In the genomic region with DNA sequence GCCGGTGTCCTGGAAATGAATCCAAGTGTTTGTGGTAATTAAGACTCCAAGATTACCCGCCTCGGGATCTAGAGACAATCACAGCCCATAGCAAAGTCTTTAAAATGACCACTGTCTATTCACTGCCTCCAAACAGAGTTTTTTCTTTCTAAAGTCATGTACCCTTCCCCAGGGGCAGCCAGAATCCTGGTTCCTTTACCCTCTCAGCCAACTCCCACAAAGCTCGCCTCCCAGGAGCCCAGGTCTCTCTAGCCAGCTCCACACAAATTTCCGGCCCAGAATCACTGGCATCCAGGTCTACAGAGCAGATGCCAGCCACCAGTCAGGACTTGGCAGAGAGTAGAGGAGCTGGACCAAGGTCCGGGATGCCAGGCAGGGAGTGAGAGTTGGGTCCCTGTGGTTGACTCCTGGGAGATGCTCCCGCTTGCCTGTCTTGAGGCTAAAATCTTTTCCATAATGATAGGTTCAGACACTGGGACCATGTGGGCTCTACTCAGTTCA, we compare ENCODE assay signal across 22 mouse cellular contexts. TPM values are rescaled to one million over a fixed set of nuclear protein-coding genes. Genes with fewer than 3 reads are reported as not detected.
DNase-seq lines count a peak whose midpoint lies in the region; ATAC-seq lines count a peak whose summit lies in the region.
"Had no signal": no experiment of that assay in that cellular context is flagged by ENCODE, and none has a peak within 500 bp of the region (broad histone marks: within the 10 kb centered on the region; RNA-seq: fewer than 3 reads in every experiment).

No protein-coding gene starts in this region.

- peaks cover 8% of the 10 kb centered on the region for H3K4me1 ChIP-seq in hindbrain, embryonic 11.5 days (replicated peaks; ENCODE audit: control insufficient read depth, insufficient read depth, low read length)
- peaks cover 36% of the 10 kb centered on the region for H3K4me1 ChIP-seq in hindbrain, embryonic 10.5 days (replicated peaks)
- peaks cover 2% of the 10 kb centered on the region; the same call in 1 of the 2 replicates for H3K4me1 ChIP-seq in hindbrain, embryonic 16.5 days (ENCODE audit: control insufficient read depth, insufficient read depth, low read depth, low read length)
- H3K4me1 ChIP-seq in kidney, embryonic 16.5 days (ENCODE audit: insufficient read depth, low read length) = peaks cover 24% of the 10 kb centered on the region
- peaks cover 46% of the 10 kb centered on the region for H3K4me1 ChIP-seq in neural tube, embryonic 13.5 days (replicated peaks)
- H3K4me1 ChIP-seq in intestine, embryonic 15.5 days (replicated peaks) = peaks cover 10% of the 10 kb centered on the region; the same call in 1 of the 2 replicates
- H3K4me1 ChIP-seq: liver, embryonic 13.5 days had no signal

- 54% methylated on average over 7 of the region's 7 CpGs for WGBS in hindbrain, embryonic 11.5 days
- 59% methylated on average over 7 of the region's 7 CpGs for WGBS in hindbrain, embryonic 10.5 days
- WGBS in hindbrain, embryonic 16.5 days = 55% methylated on average over 7 of the region's 7 CpGs
- WGBS in kidney, embryonic 16.5 days = 35% methylated on average over 7 of the region's 7 CpGs
- WGBS in neural tube, embryonic 13.5 days = 33% methylated on average over 7 of the region's 7 CpGs
- 38% methylated on average over 7 of the region's 7 CpGs for WGBS in intestine, embryonic 15.5 days

- 0 out of 2 replicates have a peak overlapping the region, but pooled peaks have one; percentile 48 for H3K4me3 ChIP-seq in hindbrain, embryonic 11.5 days (ENCODE audit: low read depth, low read length)
- H3K4me3 ChIP-seq in hindbrain, embryonic 10.5 days = no peak overlapping the region
- peak overlapping the region; percentile 39 for H3K4me3 ChIP-seq in hindbrain, embryonic 16.5 days (ENCODE audit: low read length)
- H3K4me3 ChIP-seq in kidney, embryonic 16.5 days (ENCODE audit: low read length) = peak overlapping the region; percentile 73
- peak overlapping the region; percentile 56 for H3K4me3 ChIP-seq in neural tube, embryonic 13.5 days
- no peak overlapping the region for H3K4me3 ChIP-seq in intestine, embryonic 15.5 days (replicated peaks)
- H3K4me3 ChIP-seq: embryonic facial prominence, embryonic 12.5 days; heart, embryonic 10.5 days; liver, embryonic 13.5 days had no signal

- peak; percentile 18 for DNase-seq in hindbrain, embryonic 11.5 days (ENCODE audit: low spot score)
- no peak for DNase-seq in hindbrain, embryonic 10.5 days (ENCODE audit: low spot score)
- DNase-seq in frontal cortex, postnatal 14 days (ENCODE audit: low spot score in 2 of 2) = no peak
- no peak for DNase-seq in testis, postnatal 14 days (ENCODE audit: low spot score)
- DNase-seq: adrenal gland, adult 8-10 months; cerebellum, adult 18-20 months; cerebellum, postnatal 25 days; heart, postnatal 4 days; liver, embryonic 13.5 days; lung, adult 2 months; midbrain, embryonic 14.5 days; thymus, postnatal 14 days had no signal

- ATAC-seq in hindbrain, embryonic 11.5 days (ENCODE audit: low FRiP score) = no peak
- ATAC-seq in hindbrain, embryonic 16.5 days = no peak
- no peak for ATAC-seq in kidney, embryonic 16.5 days (ENCODE audit: low FRiP score, low TSS enrichment)
- no peak for ATAC-seq in neural tube, embryonic 13.5 days (ENCODE audit: low read depth)
- ATAC-seq in intestine, embryonic 15.5 days = no peak
- ATAC-seq: activated CD4-positive, CD25-positive, alpha-beta regulatory T cell, adult 4 months; intestine, embryonic 16.5 days had no signal

- H3K27ac ChIP-seq in hindbrain, embryonic 11.5 days (ENCODE audit: low read depth, low read length) = no peak overlapping the region
- no peak overlapping the region for H3K27ac ChIP-seq in hindbrain, embryonic 10.5 days
- H3K27ac ChIP-seq in hindbrain, embryonic 16.5 days (ENCODE audit: low read depth, low read length) = no peak overlapping the region; the same call in 1 of the 2 replicates
- H3K27ac ChIP-seq in kidney, embryonic 16.5 days (ENCODE audit: low read length) = no peak overlapping the region
- peak overlapping the region; percentile 46 for H3K27ac ChIP-seq in neural tube, embryonic 13.5 days (replicated peaks)
- H3K27ac ChIP-seq in intestine, embryonic 15.5 days = no peak overlapping the region
- H3K27ac ChIP-seq: embryonic facial prominence, embryonic 12.5 days; heart, embryonic 10.5 days; liver, embryonic 13.5 days had no signal

- no peaks in the 10 kb centered on the region for H3K9me3 ChIP-seq in hindbrain, embryonic 11.5 days (ENCODE audit: control insufficient read depth, low read length)
- no peaks in the 10 kb centered on the region for H3K9me3 ChIP-seq in hindbrain, embryonic 10.5 days
- no peaks in the 10 kb centered on the region for H3K9me3 ChIP-seq in hindbrain, embryonic 16.5 days (ENCODE audit: control insufficient read depth, low read length)
- no peaks in the 10 kb centered on the region for H3K9me3 ChIP-seq in kidney, embryonic 16.5 days (ENCODE audit: low read length)
- H3K9me3 ChIP-seq in neural tube, embryonic 13.5 days = no peaks in the 10 kb centered on the region
- H3K9me3 ChIP-seq in intestine, embryonic 15.5 days = no peaks in the 10 kb centered on the region
- H3K9me3 ChIP-seq: embryonic facial prominence, embryonic 12.5 days; heart, embryonic 10.5 days; liver, embryonic 13.5 days had no signal

- peaks cover 57% of the 10 kb centered on the region for H3K27me3 ChIP-seq in hindbrain, embryonic 11.5 days (ENCODE audit: control insufficient read depth, insufficient read depth, low read length)
- peaks cover 98% of the 10 kb centered on the region for H3K27me3 ChIP-seq in hindbrain, embryonic 10.5 days (ENCODE audit: insufficient read depth, poor library complexity, severe bottlenecking)
- H3K27me3 ChIP-seq in hindbrain, embryonic 16.5 days (replicated peaks; ENCODE audit: control insufficient read depth, insufficient read depth, low read length) = peaks cover 36% of the 10 kb centered on the region
- H3K27me3 ChIP-seq in kidney, embryonic 16.5 days (ENCODE audit: insufficient read depth, low read length) = peaks cover 35% of the 10 kb centered on the region
- peaks cover 83% of the 10 kb centered on the region for H3K27me3 ChIP-seq in neural tube, embryonic 13.5 days
- H3K27me3 ChIP-seq in intestine, embryonic 15.5 days (replicated peaks) = peaks cover 78% of the 10 kb centered on the region

- no peaks in the 10 kb centered on the region for H3K36me3 ChIP-seq in hindbrain, embryonic 11.5 days (ENCODE audit: control insufficient read depth, insufficient read depth, low read length)
- no peaks in the 10 kb centered on the region for H3K36me3 ChIP-seq in hindbrain, embryonic 10.5 days
- no peaks in the 10 kb centered on the region for H3K36me3 ChIP-seq in hindbrain, embryonic 16.5 days (ENCODE audit: control insufficient read depth, insufficient read depth, low read length)
- peaks cover 12% of the 10 kb centered on the region for H3K36me3 ChIP-seq in kidney, embryonic 16.5 days (ENCODE audit: insufficient read depth, low read length)
- 0 out of 2 replicates have a peak, but pooled peaks cover under 1% of the 10 kb centered on the region for H3K36me3 ChIP-seq in neural tube, embryonic 13.5 days
- no peaks in the 10 kb centered on the region for H3K36me3 ChIP-seq in intestine, embryonic 15.5 days
- H3K36me3 ChIP-seq: embryonic facial prominence, embryonic 12.5 days; heart, embryonic 10.5 days; liver, embryonic 13.5 days had no signal

- no peak overlapping the region; the same call in none of the 2 replicates for H3K4me2 ChIP-seq in hindbrain, embryonic 11.5 days (replicated peaks; ENCODE audit: low read depth, low read length)
- peak overlapping the region; percentile 47 for H3K4me2 ChIP-seq in hindbrain, embryonic 16.5 days (ENCODE audit: low read length)
- peak overlapping the region; percentile 69 for H3K4me2 ChIP-seq in kidney, embryonic 16.5 days (replicated peaks; ENCODE audit: low read depth, low read length)
- H3K4me2 ChIP-seq in neural tube, embryonic 13.5 days = peak overlapping the region; percentile 57
- no peak overlapping the region for H3K4me2 ChIP-seq in intestine, embryonic 15.5 days (replicated peaks)
- H3K4me2 ChIP-seq: embryonic facial prominence, embryonic 12.5 days; liver, embryonic 13.5 days had no signal

- no peak overlapping the region for H3K9ac ChIP-seq in hindbrain, embryonic 11.5 days (ENCODE audit: low read depth, low read length)
- no peak overlapping the region; the same call in 1 of the 2 replicates for H3K9ac ChIP-seq in hindbrain, embryonic 16.5 days (ENCODE audit: low read depth, low read length)
- peak overlapping the region; percentile 91 for H3K9ac ChIP-seq in kidney, embryonic 16.5 days (replicated peaks; ENCODE audit: low read length)
- peak overlapping the region; percentile 82 for H3K9ac ChIP-seq in neural tube, embryonic 13.5 days
- H3K9ac ChIP-seq in intestine, embryonic 15.5 days = no peak overlapping the region
- H3K9ac ChIP-seq: embryonic facial prominence, embryonic 12.5 days; liver, embryonic 13.5 days had no signal

RNA-seq across cellular contexts. Expression of a gene that starts 6.3 kb away (rescaled TPM):
- polyA plus RNA-seq in hindbrain, embryonic 11.5 days (2014; fragmentation: Nextera tagmentation; extraction: Ambion mirVana) = 9.3 and 11.1 TPM in 2 replicates
- polyA plus RNA-seq in hindbrain, embryonic 10.5 days (2016; fragmentation: Nextera tagmentation; extraction: Ambion mirVana) = 3.2 and 8.2 TPM in 2 replicates
- polyA plus RNA-seq in hindbrain, embryonic 16.5 days (2015; fragmentation: Nextera tagmentation; extraction: Ambion mirVana) = 11.9 and 12.1 TPM in 2 replicates
- 23.8 and 33.2 TPM in 2 replicates for polyA plus RNA-seq in kidney, embryonic 16.5 days (2015; fragmentation: Nextera tagmentation; extraction: Ambion mirVana)
- 25.2 and 28.2 TPM in 2 replicates for polyA plus RNA-seq in neural tube, embryonic 13.5 days (2015; fragmentation: Nextera tagmentation; extraction: Ambion mirVana)
- polyA plus RNA-seq in intestine, embryonic 15.5 days (2015; fragmentation: Nextera tagmentation; extraction: Ambion mirVana) = 0.04 and 0.11 TPM in 2 replicates
- polyA plus RNA-seq: activated CD4-positive, CD25-positive, alpha-beta regulatory T cell, adult 4 months; heart, embryonic 16.5 days; intestine, embryonic 16.5 days; large intestine, adult 2 months; liver, embryonic 13.5 days; lung, adult 2 months had no signal

Comparison
In these comparisons a context has a peak if more than half of its experiments do, and no peak if none do; other contexts are left out.
1. H3K4me2 ChIP-seq: peak in hindbrain, embryonic 16.5 days (single experiment), kidney, embryonic 16.5 days (single experiment) and neural tube, embryonic 13.5 days (single experiment); none in hindbrain, embryonic 11.5 days (single experiment) and intestine, embryonic 15.5 days (single experiment).
2. H3K4me3 ChIP-seq: peak in hindbrain, embryonic 11.5 days (single experiment), hindbrain, embryonic 16.5 days (single experiment), kidney, embryonic 16.5 days (single experiment) and neural tube, embryonic 13.5 days (single experiment); none in hindbrain, embryonic 10.5 days (single experiment) and intestine, embryonic 15.5 days (single experiment).
3. H3K9ac ChIP-seq: peak in kidney, embryonic 16.5 days (single experiment) and neural tube, embryonic 13.5 days (single experiment); none in hindbrain, embryonic 11.5 days (single experiment), hindbrain, embryonic 16.5 days (single experiment) and intestine, embryonic 15.5 days (single experiment).